Mouse (Mus musculus): ENCODE measurements at regions not wholly inside any gene's neighbourhood (a gene's known extent, or its start where the extent isn't known, plus 50 kb on each side); places are given as distances from the start of the nearest gene placed in this dataset.
A peak's percentile ranks its signal among the peaks of the same experiment; 100 is the strongest.

GRCm38 (mm10) chr1:13834860-13835840 lies 2258.0 kb downstream of the 4930444P10Rik start (continued):
- no peak for TF ChIP-seq SIN3A (IDR thresholded peaks at IDR 0.05; ENCODE audit: low read length)
- 0 out of 2 replicates have a peak, but pooled peaks have one; percentile 33 for TF ChIP-seq BHLHE40 (IDR thresholded peaks at IDR 0.05; ENCODE audit: low read depth, low read length)
- no peak for TF ChIP-seq JUN (IDR thresholded peaks at IDR 0.05; ENCODE audit: insufficient read depth, low read depth, low read length)

GRCm38 (mm10) chr1:13807786-13808185 lies 2285.3 kb downstream of the 4930444P10Rik start:
- dilution Hi-C loops (cut with MboI; ENCODE audit: extremely low pct_ligation_motif_present, extremely low pct_unique_long_range_greater_than_20kb, low sequenced_read_pairs), result no loop called here
- no peak overlapping the region for H3K4me3 ChIP-seq (replicated peaks in 1 of 3; ENCODE audit: low read depth in 2 of 3, low read length in 2 of 3, poor library complexity in 1 of 3)
- no peak overlapping the region for H3K9ac ChIP-seq (ENCODE audit: insufficient read depth, low read depth)
- H3K27me3 ChIP-seq (replicated peaks), result no peaks in the 10 kb centered on the region
- H3K9me3 ChIP-seq (replicated peaks; ENCODE audit: low read length), result no peaks in the 10 kb centered on the region
- DNase-seq (ENCODE audit: extremely low read depth), result no peak
- H3K79me2 ChIP-seq (replicated peaks; ENCODE audit: control insufficient read depth, extremely low read depth, insufficient read depth, poor library complexity, severe bottlenecking), result no peaks in the 10 kb centered on the region
- peaks cover 0 to 5% of the 10 kb centered on the region in 2 experiments; a peak in 2 of 4 replicates for H3K4me1 ChIP-seq (ENCODE audit: control insufficient read depth in 1 of 2, insufficient read depth in 2 of 2)
- no peaks in the 10 kb centered on the region for H3K36me3 ChIP-seq (replicated peaks in 1 of 2; ENCODE audit: control insufficient read depth in 1 of 2, insufficient read depth in 1 of 2, low read length in 1 of 2)
- in situ Hi-C loops (cut with MboI; ENCODE audit: low pct_ligation_motif_present, low pct_unique_long_range_greater_than_20kb, low sequenced_read_pairs), result no loop called here
- TF ChIP-seq ZC3H11A (IDR thresholded peaks at IDR 0.05; ENCODE audit: low read depth, low read length), result no peak
- TF ChIP-seq MAZ (IDR thresholded peaks at IDR 0.05; ENCODE audit: low read depth, low read length), result no peak
- TF ChIP-seq JUN (IDR thresholded peaks at IDR 0.05; ENCODE audit: insufficient read depth, low read depth, low read length), result no peak
- TF ChIP-seq NRF1 (IDR thresholded peaks at IDR 0.05; ENCODE audit: low read depth, low read length), result no peak
- TF ChIP-seq RCOR1 (conservative IDR thresholded peaks at IDR 0.05; ENCODE audit: low read depth, low read length), result no peak
- TF ChIP-seq MAX (IDR thresholded peaks at IDR 0.05; ENCODE audit: low read length), result no peak
- TF ChIP-seq MYC (IDR thresholded peaks at IDR 0.05; ENCODE audit: low read depth, low read length), result no peak
- H3K4me2 ChIP-seq (ENCODE audit: insufficient read depth, low read depth, poor library complexity, severe bottlenecking), result no peak overlapping the region
- H3K27ac ChIP-seq (ENCODE audit: insufficient read depth, low read depth), result no peak overlapping the region

GRCm38 (mm10) chr1:13800460-13800859 lies 2292.7 kb downstream of the 4930444P10Rik start:
- H3K9me3 ChIP-seq (replicated peaks; ENCODE audit: low read length), result no peaks in the 10 kb centered on the region
- H3K9ac ChIP-seq (ENCODE audit: insufficient read depth, low read depth), result no peak overlapping the region
- no peaks in the 10 kb centered on the region for H3K79me2 ChIP-seq (replicated peaks; ENCODE audit: control insufficient read depth, extremely low read depth, insufficient read depth, poor library complexity, severe bottlenecking)
- in situ Hi-C loops (cut with MboI; ENCODE audit: low pct_ligation_motif_present, low pct_unique_long_range_greater_than_20kb, low sequenced_read_pairs) (no loop called here), dilution Hi-C loops (cut with MboI; ENCODE audit: extremely low pct_ligation_motif_present, extremely low pct_unique_long_range_greater_than_20kb, low sequenced_read_pairs) (no loop called here)
- H3K4me1 ChIP-seq (ENCODE audit: control insufficient read depth in 1 of 2, insufficient read depth in 2 of 2), result no peaks in the 10 kb centered on the region
- H3K27ac ChIP-seq (ENCODE audit: insufficient read depth, low read depth), result no peak overlapping the region
- H3K36me3 ChIP-seq (replicated peaks in 1 of 2; ENCODE audit: control insufficient read depth in 1 of 2, insufficient read depth in 1 of 2, low read length in 1 of 2), result no peaks in the 10 kb centered on the region
- TF ChIP-seq HCFC1 (IDR thresholded peaks at IDR 0.05; ENCODE audit: low read depth, low read length) (no peak), RCOR1 (conservative IDR thresholded peaks at IDR 0.05; ENCODE audit: low read depth, low read length) (no peak), JUN (IDR thresholded peaks at IDR 0.05; ENCODE audit: insufficient read depth, low read depth, low read length) (no peak), CHD2 (IDR thresholded peaks at IDR 0.05; ENCODE audit: low read length) (no peak), JUND (conservative IDR thresholded peaks at IDR 0.05; ENCODE audit: low read depth, low read length) (no peak), ZC3H11A (IDR thresholded peaks at IDR 0.05; ENCODE audit: low read depth, low read length) (no peak), CHD1 (IDR thresholded peaks at IDR 0.05; ENCODE audit: low read depth, low read length) (no peak), MYC (IDR thresholded peaks at IDR 0.05; ENCODE audit: low read depth, low read length) (no peak), MXI1 (IDR thresholded peaks at IDR 0.05; ENCODE audit: low read depth, low read length) (no peak)
- DNase-seq (ENCODE audit: extremely low read depth), result no peak
- H3K27me3 ChIP-seq (replicated peaks), result no peaks in the 10 kb centered on the region
- H3K4me3 ChIP-seq (replicated peaks in 1 of 3; ENCODE audit: low read depth in 2 of 3, low read length in 2 of 3, poor library complexity in 1 of 3), result no peak overlapping the region
- no peak overlapping the region for H3K4me2 ChIP-seq (ENCODE audit: insufficient read depth, low read depth, poor library complexity, severe bottlenecking)
